Mouse (Mus musculus): ENCODE measurements around the gene Sez6l. TPM values are rescaled to one million over a fixed set of nuclear protein-coding genes. Genes with fewer than 3 reads are reported as not detected.

Sez6l gene
- polyA plus RNA-seq, 1 experiment, result not detected

DNA sequence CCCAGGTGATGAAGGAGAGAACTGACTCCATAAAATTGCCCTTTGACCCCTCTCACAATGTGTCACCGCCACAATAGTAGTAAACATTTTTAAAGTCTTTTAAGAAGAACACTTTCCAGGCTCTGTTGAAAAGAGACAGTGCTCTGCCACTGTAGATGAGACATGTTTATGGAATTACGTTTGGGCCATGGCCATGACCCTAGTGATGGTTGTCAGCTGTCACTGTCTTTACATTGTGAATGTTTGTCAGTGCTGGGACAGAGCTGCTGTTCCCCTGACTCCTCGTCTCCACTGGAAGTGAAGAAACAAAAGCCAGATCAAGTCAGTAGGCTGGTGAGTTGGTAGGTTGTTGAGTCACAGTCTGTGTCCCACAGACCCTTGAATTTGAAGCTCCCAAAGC is 174.5 kb downstream of the Sez6l start:
- Histone ChIP-seq H3K4me1 (ENCODE audit: control insufficient read depth) (no peaks in the 10 kb centered on the region), H3K36me3 (ENCODE audit: control insufficient read depth) (no peaks in the 10 kb centered on the region), H3K27me3 (ENCODE audit: control insufficient read depth) (no peaks in the 10 kb centered on the region; the same call in none of the 2 replicates), H3K4me3 (replicated peaks) (no peak overlapping the region), H3K9me3 (ENCODE audit: control insufficient read depth, low read length) (peaks cover 4% of the 10 kb centered on the region)
- TF ChIP-seq TAL1 (IDR thresholded peaks at IDR 0.05; ENCODE audit: low read length) (no peak), GATA1 (IDR thresholded peaks at IDR 0.05; ENCODE audit: low read length) (no peak)

DNA sequence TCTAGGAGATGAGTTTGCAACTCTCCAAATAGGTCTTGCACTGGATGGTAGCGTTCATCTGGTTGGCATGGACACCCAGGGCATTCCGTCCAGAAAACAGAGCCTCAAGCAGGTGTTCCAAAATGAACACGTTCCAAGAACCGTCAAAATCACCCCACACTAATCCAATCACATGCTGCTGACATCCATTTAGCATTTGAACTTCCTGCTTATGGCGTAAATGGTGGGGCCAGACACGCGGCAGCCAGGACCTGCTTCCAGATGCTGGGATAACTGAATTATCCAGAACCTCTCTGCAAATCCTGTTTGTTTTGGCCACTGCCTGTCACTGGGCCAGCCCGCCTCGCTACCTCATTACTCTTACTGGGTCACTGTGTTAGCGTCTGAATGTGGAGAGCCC is 177.7 kb downstream of the Sez6l start:
- no peak overlapping the region for H3K4me3 ChIP-seq (replicated peaks)
- no peaks in the 10 kb centered on the region; the same call in 1 of the 2 replicates for H3K9me3 ChIP-seq (ENCODE audit: control insufficient read depth, low read length)
- H3K36me3 ChIP-seq (ENCODE audit: control insufficient read depth), result no peaks in the 10 kb centered on the region
- TF ChIP-seq TAL1 (IDR thresholded peaks at IDR 0.05; ENCODE audit: low read length) (no peak), GATA1 (IDR thresholded peaks at IDR 0.05; ENCODE audit: low read length) (no peak)
- H3K4me1 ChIP-seq (ENCODE audit: control insufficient read depth), result peaks cover 3% of the 10 kb centered on the region; the same call in 1 of the 2 replicates
- H3K27me3 ChIP-seq (ENCODE audit: control insufficient read depth), result peaks cover 26% of the 10 kb centered on the region

DNA sequence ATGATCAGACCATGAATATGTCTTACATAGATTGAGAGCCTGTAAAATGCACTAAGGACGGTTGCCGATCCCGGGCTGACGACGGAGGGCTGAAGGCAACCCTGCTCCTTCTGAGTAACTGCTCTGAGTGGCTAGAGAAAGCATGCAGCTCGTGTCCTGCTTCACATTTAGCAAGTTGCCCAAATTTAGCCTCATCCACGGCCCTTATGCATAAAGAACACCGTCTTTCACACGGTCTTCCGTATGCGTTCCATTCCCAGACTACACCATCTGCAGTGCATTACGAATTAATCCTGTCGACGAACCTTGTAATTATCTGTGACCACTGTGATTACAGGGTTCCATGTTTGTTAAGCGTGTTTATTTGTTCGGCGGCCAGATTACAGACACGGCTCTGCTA is 180.9 kb downstream of the Sez6l start:
- Histone ChIP-seq H3K36me3 (ENCODE audit: control insufficient read depth) (no peaks in the 10 kb centered on the region), H3K27me3 (ENCODE audit: control insufficient read depth) (peaks cover 58% of the 10 kb centered on the region), H3K4me3 (replicated peaks) (no peak overlapping the region), H3K9me3 (ENCODE audit: control insufficient read depth, low read length) (no peaks in the 10 kb centered on the region; the same call in 1 of the 2 replicates), H3K4me1 (ENCODE audit: control insufficient read depth) (peaks cover 3% of the 10 kb centered on the region; the same call in 1 of the 2 replicates)
- TF ChIP-seq TAL1 (IDR thresholded peaks at IDR 0.05; ENCODE audit: low read length) (no peak), GATA1 (IDR thresholded peaks at IDR 0.05; ENCODE audit: low read length) (no peak)

DNA sequence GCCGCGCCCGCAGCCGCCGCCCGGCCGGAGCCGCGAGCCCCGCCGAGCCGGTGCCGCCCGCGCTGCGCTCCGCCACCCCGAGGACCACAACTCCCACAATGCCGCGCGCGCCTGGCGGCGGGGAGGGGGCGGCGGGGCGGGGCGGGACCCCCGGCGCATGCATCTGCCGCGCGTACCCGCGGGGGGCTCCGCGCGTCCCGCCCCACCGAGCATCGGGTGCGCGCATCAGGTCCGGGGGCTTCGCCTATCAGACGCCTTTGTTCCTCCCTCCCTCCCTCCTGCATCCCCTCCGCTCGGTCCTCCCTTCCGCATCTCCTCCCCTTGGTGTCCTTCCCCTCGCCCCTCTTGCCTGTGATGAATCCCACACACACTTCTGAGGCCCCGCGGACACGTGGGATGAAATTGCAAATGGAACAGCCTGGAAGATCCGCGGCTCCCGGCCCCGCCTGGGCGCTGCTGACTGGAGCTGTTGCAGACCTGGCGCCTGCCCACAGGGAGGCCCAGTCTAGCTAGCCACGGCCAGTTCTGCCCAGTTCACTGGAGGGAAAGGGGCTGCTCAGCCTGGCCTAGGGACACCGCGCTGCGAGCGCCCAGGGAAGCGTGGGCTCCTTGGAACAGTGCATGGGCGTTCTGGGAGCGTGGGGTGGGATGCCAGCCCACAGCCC is 182.1 kb downstream of the Sez6l start, which contains the start of gene Asphd2:
Gene Asphd2 (minus strand): TSS at position 88 of the 665 bp plus-strand sequence.
- H3K4me3 ChIP-seq (replicated peaks), result no peak within 1 kb of the TSS
- H3K36me3 ChIP-seq (ENCODE audit: control insufficient read depth), result no peaks in the 10 kb centered on the region
- no peaks in the 10 kb centered on the region; the same call in 1 of the 2 replicates for H3K9me3 ChIP-seq (ENCODE audit: control insufficient read depth, low read length)
- peaks cover 60% of the 10 kb centered on the region for H3K27me3 ChIP-seq (ENCODE audit: control insufficient read depth)
- H3K4me1 ChIP-seq (ENCODE audit: control insufficient read depth), result peaks cover 3% of the 10 kb centered on the region; the same call in 1 of the 2 replicates
- TF ChIP-seq GATA1 (IDR thresholded peaks at IDR 0.05; ENCODE audit: low read length) (no peak), TAL1 (IDR thresholded peaks at IDR 0.05; ENCODE audit: low read length) (no peak)

DNA sequence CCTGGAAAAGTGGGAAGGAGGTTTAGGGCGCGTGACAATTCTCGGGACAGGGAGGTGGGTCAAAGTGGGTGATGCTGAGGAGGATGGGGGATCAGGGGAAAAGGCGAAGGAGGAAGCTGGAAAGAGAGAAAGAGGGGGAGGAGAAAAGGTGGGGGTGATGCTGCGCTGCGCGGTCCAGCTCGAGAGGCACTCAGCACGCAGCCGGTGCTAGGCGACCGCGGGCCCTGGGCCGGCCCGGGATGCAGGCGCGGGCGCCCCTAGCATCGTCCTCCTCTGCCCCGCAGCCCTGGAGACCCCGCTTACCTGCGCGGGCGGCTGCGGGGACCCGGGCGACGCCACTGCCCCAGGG is 182.6 kb downstream of the Sez6l start:
- peaks cover 3% of the 10 kb centered on the region; the same call in 1 of the 2 replicates for H3K4me1 ChIP-seq (ENCODE audit: control insufficient read depth)
- H3K27me3 ChIP-seq (ENCODE audit: control insufficient read depth), result peaks cover 60% of the 10 kb centered on the region
- no peak overlapping the region for H3K4me3 ChIP-seq (replicated peaks)
- H3K36me3 ChIP-seq (ENCODE audit: control insufficient read depth), result no peaks in the 10 kb centered on the region
- no peaks in the 10 kb centered on the region; the same call in 1 of the 2 replicates for H3K9me3 ChIP-seq (ENCODE audit: control insufficient read depth, low read length)
- TF ChIP-seq GATA1 (IDR thresholded peaks at IDR 0.05; ENCODE audit: low read length) (no peak), TAL1 (IDR thresholded peaks at IDR 0.05; ENCODE audit: low read length) (no peak)

DNA sequence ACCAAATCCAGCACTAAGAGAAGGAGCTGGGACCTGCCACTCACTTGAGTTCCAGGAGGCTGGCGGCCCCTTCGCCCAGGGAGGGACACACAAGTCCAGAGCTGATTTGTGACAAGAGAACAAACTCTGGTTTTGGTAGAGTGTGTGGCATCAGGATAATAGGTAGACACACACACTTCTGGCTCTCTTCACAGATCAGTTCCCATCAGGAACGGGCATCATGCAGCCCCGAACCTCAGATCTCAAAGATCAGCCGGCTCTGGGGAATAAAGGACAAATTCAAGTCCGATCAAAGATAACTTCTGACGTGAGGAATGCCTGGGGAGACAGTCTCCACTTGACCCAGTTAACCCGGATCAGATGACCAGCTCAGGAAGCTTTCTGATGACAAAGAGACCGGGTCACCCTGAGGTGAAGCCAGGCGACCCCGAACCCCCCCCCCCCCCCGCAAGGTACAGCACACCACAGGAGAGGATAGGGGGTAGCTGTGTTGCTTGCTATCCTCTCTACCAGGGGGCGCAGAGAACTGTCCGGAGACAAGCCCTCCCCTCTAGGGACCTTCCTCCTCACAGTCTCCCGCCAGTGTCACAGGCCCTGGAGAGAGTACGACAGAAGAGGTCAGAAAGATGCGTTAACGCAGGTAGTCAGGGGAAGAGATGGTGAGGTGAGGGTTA is 183.1 kb downstream of the Sez6l start:
- peaks cover 60% of the 10 kb centered on the region for H3K27me3 ChIP-seq (ENCODE audit: control insufficient read depth)

DNA sequence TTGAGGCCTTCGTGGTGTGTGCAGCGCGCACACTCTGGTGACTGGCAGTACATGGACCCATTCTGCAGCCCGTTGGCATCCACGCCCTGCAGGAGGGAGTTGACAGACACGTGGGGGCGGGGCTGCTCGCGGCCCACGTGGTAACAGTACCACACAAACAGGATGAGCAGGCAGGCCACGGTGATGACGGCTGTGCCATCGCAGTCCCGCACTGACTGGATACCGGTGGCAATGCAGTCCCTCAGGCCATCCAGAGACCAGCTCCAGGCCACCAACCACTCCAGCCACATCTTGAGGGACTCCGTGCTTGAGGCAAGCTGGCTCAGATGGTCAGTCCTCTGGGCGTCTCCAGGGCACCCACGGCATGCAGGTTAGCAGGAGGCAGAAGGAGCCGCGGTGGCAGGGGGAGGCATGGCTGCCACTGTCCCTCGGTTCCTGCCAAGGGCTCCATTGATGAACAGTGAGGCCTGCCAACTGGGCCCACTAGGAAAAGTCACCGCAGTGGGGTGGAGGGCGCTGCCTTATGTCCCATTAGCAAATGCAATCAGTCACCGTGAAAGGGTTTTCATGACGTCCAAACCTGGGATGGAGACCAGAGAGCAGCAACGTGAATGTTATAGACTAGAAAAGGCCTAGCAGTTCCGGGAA is 185.2 kb downstream of the Sez6l start:
- no peak overlapping the region for H3K4me3 ChIP-seq (replicated peaks)

More for the DNA sequence above, 183.1 kb downstream of the Sez6l start:
- TF ChIP-seq GATA1 (IDR thresholded peaks at IDR 0.05; ENCODE audit: low read length) (no peak), TAL1 (IDR thresholded peaks at IDR 0.05; ENCODE audit: low read length) (no peak)
- no peaks in the 10 kb centered on the region for H3K36me3 ChIP-seq (ENCODE audit: control insufficient read depth)
- H3K9me3 ChIP-seq (ENCODE audit: control insufficient read depth, low read length), result no peaks in the 10 kb centered on the region; the same call in 1 of the 2 replicates
- peaks cover 3% of the 10 kb centered on the region; the same call in 1 of the 2 replicates for H3K4me1 ChIP-seq (ENCODE audit: control insufficient read depth)
- H3K4me3 ChIP-seq (replicated peaks), result no peak overlapping the region

DNA sequence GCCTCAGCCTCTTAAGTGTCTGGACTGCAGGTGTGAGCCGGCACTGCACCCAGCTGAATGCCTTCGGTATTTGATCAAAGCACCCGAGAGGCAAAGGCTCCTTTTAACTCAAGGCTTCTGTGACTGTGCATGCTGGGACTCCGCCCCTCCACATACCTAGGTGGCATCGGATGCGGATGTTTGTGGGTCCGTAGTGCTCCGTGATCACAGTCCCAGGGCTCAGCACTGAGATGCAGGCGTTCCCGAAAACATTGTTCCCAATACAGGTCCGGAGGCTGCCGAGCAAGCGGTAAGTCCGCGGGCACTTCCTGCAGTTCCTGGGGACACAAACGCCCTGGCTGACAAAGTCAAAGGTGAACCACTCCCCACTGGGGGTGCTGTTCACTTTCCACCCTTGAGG is 186.0 kb downstream of the Sez6l start:
- Histone ChIP-seq H3K4me1 (ENCODE audit: control insufficient read depth) (peaks cover 7% of the 10 kb centered on the region), H3K4me3 (replicated peaks) (no peak overlapping the region), H3K9me3 (ENCODE audit: control insufficient read depth, low read length) (peaks cover 4% of the 10 kb centered on the region), H3K36me3 (ENCODE audit: control insufficient read depth) (no peaks in the 10 kb centered on the region), H3K27me3 (ENCODE audit: control insufficient read depth) (peaks cover 51% of the 10 kb centered on the region)
- no peak for TF ChIP-seq GATA1 (IDR thresholded peaks at IDR 0.05; ENCODE audit: low read length)
- no peak for TF ChIP-seq TAL1 (IDR thresholded peaks at IDR 0.05; ENCODE audit: low read length)

More for the DNA sequence above, 185.2 kb downstream of the Sez6l start:
- Histone ChIP-seq H3K36me3 (ENCODE audit: control insufficient read depth) (no peaks in the 10 kb centered on the region), H3K9me3 (ENCODE audit: control insufficient read depth, low read length) (no peaks in the 10 kb centered on the region; the same call in 1 of the 2 replicates), H3K4me1 (ENCODE audit: control insufficient read depth) (peaks cover 3% of the 10 kb centered on the region; the same call in 1 of the 2 replicates), H3K27me3 (ENCODE audit: control insufficient read depth) (peaks cover 57% of the 10 kb centered on the region)
- TF ChIP-seq GATA1 (IDR thresholded peaks at IDR 0.05; ENCODE audit: low read length), result no peak
- no peak for TF ChIP-seq TAL1 (IDR thresholded peaks at IDR 0.05; ENCODE audit: low read length)

DNA sequence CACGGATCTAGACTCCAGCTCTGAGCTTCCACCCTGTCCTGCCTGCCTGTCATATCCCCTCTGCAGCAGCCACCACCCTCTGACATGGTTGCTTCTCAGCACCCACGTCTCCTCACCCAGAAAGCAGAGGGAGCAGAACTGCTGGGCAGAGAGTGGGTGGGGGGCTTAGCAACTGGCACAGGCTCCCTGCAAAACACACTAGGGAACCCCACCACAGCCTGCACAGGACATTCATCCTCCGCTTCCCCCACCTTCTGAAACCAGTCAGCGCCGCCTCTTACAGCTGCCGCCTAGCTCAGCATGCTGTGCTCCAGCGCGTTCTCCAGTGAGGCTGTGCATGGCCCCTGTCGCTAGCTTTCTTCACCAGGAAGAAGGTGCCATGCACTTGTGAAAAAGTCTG is 187.6 kb downstream of the Sez6l start:
- Histone ChIP-seq H3K36me3 (ENCODE audit: control insufficient read depth) (no peaks in the 10 kb centered on the region), H3K4me3 (replicated peaks) (no peak overlapping the region), H3K9me3 (ENCODE audit: control insufficient read depth, low read length) (peaks cover 10% of the 10 kb centered on the region), H3K27me3 (ENCODE audit: control insufficient read depth) (peaks cover 34% of the 10 kb centered on the region), H3K4me1 (ENCODE audit: control insufficient read depth) (peaks cover 18% of the 10 kb centered on the region)
- no peak for TF ChIP-seq GATA1 (IDR thresholded peaks at IDR 0.05; ENCODE audit: low read length)
- no peak for TF ChIP-seq TAL1 (IDR thresholded peaks at IDR 0.05; ENCODE audit: low read length)
